Mouse (Mus musculus) Muller cell, postnatal 12 days (primary cell): ENCODE measurements around the gene Rpl7a.

ENCODE experiments used
- DNase-seq: peaks from one replicate; pipeline ENCODE4 v3.0.0-alpha.2; 2015; ENCODE audit errors: inconsistent ontology term

The Rpl7a gene

GRCm38 (mm10) chr2:26956811-26957487 lies 46.4 kb downstream of the Rpl7a start:
- DNase-seq = no peak

GRCm38 (mm10) chr2:26957488-26957859 lies 46.9 kb downstream of the Rpl7a start:
- DNase-seq = no peak

GRCm38 (mm10) chr2:26960756-26961155 lies 50.2 kb downstream of the Rpl7a start:
- DNase-seq = no peak
